Mouse (Mus musculus) liver, embryonic 13.5 days (tissue): Measurements from ENCODE around the gene Fig4. TPM values are rescaled to one million over a fixed set of nuclear protein-coding genes. Genes with fewer than 3 reads are reported as not detected.

Experiments
- ATAC-seq: fragments of 200-750 bp; cut with Nextera tagmentation; 2 replicates; pipeline ENCODE4 v1.8.0; 2017; ENCODE audit warnings: low read depth, mild to moderate bottlenecking, moderate number of reproducible peaks, moderate library complexity
- DNase-seq: peaks from one replicate; pipeline ENCODE4 v3.0.0; 2022
- H3K27ac ChIP-seq: fragments of 300-500 bp; sonication (generic); 2 replicates; pipeline ENCODE4 v1.5.1; 2015; ENCODE audit warnings: moderate library complexity, mild to moderate bottlenecking, inconsistent platforms
- H3K27me3 ChIP-seq: fragments of 300-500 bp; sonication (generic); 2 replicates; pipeline ENCODE4 v1.6.1; 2015; ENCODE audit warnings: mild to moderate bottlenecking, inconsistent platforms
- H3K36me3 ChIP-seq: fragments of 300-500 bp; sonication (generic); 2 replicates; pipeline ENCODE4 v1.6.1; 2015; ENCODE audit warnings: mild to moderate bottlenecking, inconsistent platforms
- H3K4me1 ChIP-seq: fragments of 300-500 bp; sonication (generic); replicated peaks from 2 replicates; pipeline ENCODE4 v1.6.1; 2015; ENCODE audit warnings: inconsistent platforms
- H3K4me2 ChIP-seq: fragments of 300-500 bp; sonication (generic); 2 replicates; pipeline ENCODE4 v1.6.1; 2015; ENCODE audit warnings: inconsistent platforms, mild to moderate bottlenecking, moderate library complexity
- H3K4me3 ChIP-seq: fragments of 300-500 bp; sonication (generic); replicated peaks from 2 replicates; pipeline ENCODE4 v1.5.1; 2015; ENCODE audit warnings: mild to moderate bottlenecking, inconsistent platforms
- H3K9ac ChIP-seq: fragments of 300-500 bp; sonication (generic); 2 replicates; pipeline ENCODE4 v1.6.1; 2015; ENCODE audit warnings: mild to moderate bottlenecking, inconsistent platforms
- H3K9me3 ChIP-seq: fragments of 300-500 bp; sonication (generic); replicated peaks from 2 replicates; pipeline ENCODE4 v1.6.1; 2016; ENCODE audit warnings: inconsistent platforms
- WGBS: fragments of 180-500 bp; shearing (Covaris S2); methylation state at CpG from one replicate; pipeline ENCODE4 v1.1.7; 2015; ENCODE audit not compliant: insufficient replicate concordance; 5-methylcytosine and 5-hydroxymethylcytosine counted together
- polyA plus RNA-seq: library from polyadenylated mRNA; unstranded; fragments of >200 nt; fragmentation: Nextera tagmentation; extraction: Ambion mirVana; gene quantifications from 2 replicates; pipeline ENCODE4 v1.2.1, GENCODE M21; 2015

Fig4 gene
- polyA plus RNA-seq, 1 experiment from 2014 or later, result 9.9 TPM

- no peak for DNase-seq
- H3K4me3 ChIP-seq, result no peak overlapping the region
- no peak overlapping the region for H3K9ac ChIP-seq
- 74% methylated on average over 2 of the region's 2 CpGs for WGBS
- no peak for ATAC-seq
- no peak overlapping the region for H3K4me2 ChIP-seq
- H3K27me3 ChIP-seq, result no peaks in the 10 kb centered on the region
- H3K4me1 ChIP-seq, result peaks cover 16% of the 10 kb centered on the region
- H3K27ac ChIP-seq, result no peak overlapping the region
- H3K36me3 ChIP-seq, result no peaks in the 10 kb centered on the region
- no peaks in the 10 kb centered on the region for H3K9me3 ChIP-seq
Observed at GRCm38 (mm10) chr10:41291021-41291420, 12.0 kb downstream of the Fig4 start.

GRCm38 (mm10) chr10:41288771-41289415 lies 14.2 kb downstream of the Fig4 start:
- Histone ChIP-seq H3K4me2 (0 out of 2 replicates have a peak overlapping the region, but pooled peaks have one; percentile 29), H3K9ac (no peak overlapping the region; the same call in 1 of the 2 replicates), H3K4me1 (peaks cover 6% of the 10 kb centered on the region), H3K4me3 (no peak overlapping the region), H3K9me3 (no peaks in the 10 kb centered on the region), H3K27me3 (no peaks in the 10 kb centered on the region), H3K36me3 (no peaks in the 10 kb centered on the region), H3K27ac (no peak overlapping the region)
- WGBS, result 37% methylated on average over 16 of the region's 16 CpGs
- ATAC-seq (peak; percentile 83), DNase-seq (peak; percentile 70)

- 64% methylated on average over 1 of the region's 1 CpGs for WGBS
- Histone ChIP-seq H3K4me3 (no peak overlapping the region), H3K36me3 (no peaks in the 10 kb centered on the region), H3K9ac (no peak overlapping the region), H3K4me1 (peaks cover 6% of the 10 kb centered on the region), H3K4me2 (no peak overlapping the region), H3K9me3 (no peaks in the 10 kb centered on the region), H3K27me3 (no peaks in the 10 kb centered on the region), H3K27ac (no peak overlapping the region)
- ATAC-seq (no peak), DNase-seq (no peak)
Observed at GRCm38 (mm10) chr10:41288074-41288473, 15.0 kb downstream of the Fig4 start.

- Histone ChIP-seq H3K27me3 (no peaks in the 10 kb centered on the region), H3K4me1 (peaks cover 6% of the 10 kb centered on the region), H3K4me2 (no peak overlapping the region), H3K27ac (no peak overlapping the region), H3K9me3 (no peaks in the 10 kb centered on the region), H3K4me3 (no peak overlapping the region), H3K36me3 (no peaks in the 10 kb centered on the region), H3K9ac (no peak overlapping the region)
- ATAC-seq (no peak), DNase-seq (no peak)
- 90% methylated on average over 3 of the region's 3 CpGs for WGBS
Observed at GRCm38 (mm10) chr10:41287618-41288017, 15.4 kb downstream of the Fig4 start.

- Histone ChIP-seq H3K4me3 (no peak overlapping the region), H3K27me3 (no peaks in the 10 kb centered on the region), H3K27ac (no peak overlapping the region), H3K36me3 (no peaks in the 10 kb centered on the region), H3K9me3 (no peaks in the 10 kb centered on the region), H3K4me2 (no peak overlapping the region), H3K9ac (no peak overlapping the region), H3K4me1 (no peaks in the 10 kb centered on the region)
- no peak for DNase-seq
- no peak for ATAC-seq
- WGBS, result 74% methylated on average over 2 of the region's 2 CpGs
Observed at GRCm38 (mm10) chr10:41282086-41282485, 21.0 kb downstream of the Fig4 start.

GRCm38 (mm10) chr10:41280796-41281195 lies 22.3 kb downstream of the Fig4 start:
- Histone ChIP-seq H3K9me3 (no peaks in the 10 kb centered on the region), H3K4me2 (no peak overlapping the region), H3K36me3 (no peaks in the 10 kb centered on the region), H3K27ac (no peak overlapping the region), H3K4me3 (no peak overlapping the region), H3K4me1 (no peaks in the 10 kb centered on the region), H3K27me3 (no peaks in the 10 kb centered on the region), H3K9ac (no peak overlapping the region)
- WGBS, result 77% methylated on average over 2 of the region's 2 CpGs
- DNase-seq (no peak), ATAC-seq (no peak)

GRCm38 (mm10) chr10:41280177-41280576 lies 22.9 kb downstream of the Fig4 start:
- Histone ChIP-seq H3K27ac (no peak overlapping the region), H3K4me2 (no peak overlapping the region), H3K36me3 (no peaks in the 10 kb centered on the region), H3K4me3 (no peak overlapping the region), H3K4me1 (no peaks in the 10 kb centered on the region), H3K27me3 (no peaks in the 10 kb centered on the region), H3K9me3 (no peaks in the 10 kb centered on the region), H3K9ac (no peak overlapping the region)
- WGBS, result 65% methylated on average over 6 of the region's 6 CpGs
- no peak for DNase-seq
- no peak for ATAC-seq

GRCm38 (mm10) chr10:41278808-41279207 lies 24.3 kb downstream of the Fig4 start:
- ATAC-seq, result no peak
- no peak overlapping the region for H3K4me2 ChIP-seq
- no peaks in the 10 kb centered on the region for H3K27me3 ChIP-seq
- H3K4me3 ChIP-seq, result no peak overlapping the region
- 91% methylated on average over 1 of the region's 1 CpGs for WGBS
- no peaks in the 10 kb centered on the region for H3K4me1 ChIP-seq
- no peak for DNase-seq
- no peak overlapping the region for H3K9ac ChIP-seq
- no peaks in the 10 kb centered on the region for H3K36me3 ChIP-seq
- H3K27ac ChIP-seq, result no peak overlapping the region
- H3K9me3 ChIP-seq, result no peaks in the 10 kb centered on the region

GRCm38 (mm10) chr10:41274871-41275270 lies 28.2 kb downstream of the Fig4 start:
- DNase-seq (no peak), ATAC-seq (no peak)
- H3K4me2 ChIP-seq, result no peak overlapping the region
- no peaks in the 10 kb centered on the region for H3K27me3 ChIP-seq
- H3K4me1 ChIP-seq, result no peaks in the 10 kb centered on the region
- H3K36me3 ChIP-seq, result no peaks in the 10 kb centered on the region
- 78% methylated on average over 1 of the region's 1 CpGs for WGBS
- H3K27ac ChIP-seq, result no peak overlapping the region
- H3K9ac ChIP-seq, result no peak overlapping the region
- H3K4me3 ChIP-seq, result no peak overlapping the region
- H3K9me3 ChIP-seq, result no peaks in the 10 kb centered on the region

- H3K27ac ChIP-seq, result no peak overlapping the region
- H3K9ac ChIP-seq, result no peak overlapping the region
- H3K4me2 ChIP-seq, result no peak overlapping the region
- H3K4me3 ChIP-seq, result no peak overlapping the region
- H3K27me3 ChIP-seq, result no peaks in the 10 kb centered on the region
- H3K36me3 ChIP-seq, result no peaks in the 10 kb centered on the region
- DNase-seq (no peak), ATAC-seq (no peak)
- H3K4me1 ChIP-seq, result no peaks in the 10 kb centered on the region
- 54% methylated on average over 7 of the region's 7 CpGs for WGBS
- no peaks in the 10 kb centered on the region for H3K9me3 ChIP-seq
Observed at GRCm38 (mm10) chr10:41271860-41272259, 31.2 kb downstream of the Fig4 start.

GRCm38 (mm10) chr10:41261889-41262288 lies 41.2 kb downstream of the Fig4 start:
- H3K36me3 ChIP-seq, result peaks cover 13% of the 10 kb centered on the region
- peak overlapping the region; percentile 56; the same call in 1 of the 2 replicates for H3K9ac ChIP-seq
- H3K27me3 ChIP-seq, result no peaks in the 10 kb centered on the region
- peak overlapping the region; percentile 75 for H3K27ac ChIP-seq
- no peak overlapping the region for H3K4me3 ChIP-seq
- H3K4me1 ChIP-seq, result peaks cover 35% of the 10 kb centered on the region
- peak; percentile 79 for ATAC-seq
- 0 out of 2 replicates have a peak, but pooled peaks cover 3% of the 10 kb centered on the region for H3K9me3 ChIP-seq
- peak; percentile 37 for DNase-seq
- no peak overlapping the region for H3K4me2 ChIP-seq

GRCm38 (mm10) chr10:41261218-41261617 lies 41.8 kb downstream of the Fig4 start:
- H3K9me3 ChIP-seq, result 0 out of 2 replicates have a peak, but pooled peaks cover 3% of the 10 kb centered on the region
- peak overlapping the region; percentile 75 for H3K27ac ChIP-seq
- H3K36me3 ChIP-seq, result peaks cover 13% of the 10 kb centered on the region
- no peak overlapping the region for H3K4me2 ChIP-seq
- peak overlapping the region; percentile 56 for H3K9ac ChIP-seq
- H3K4me1 ChIP-seq, result peaks cover 35% of the 10 kb centered on the region
- no peak overlapping the region for H3K4me3 ChIP-seq
- 20% methylated on average over 1 of the region's 1 CpGs for WGBS
- DNase-seq, result no peak
- no peaks in the 10 kb centered on the region for H3K27me3 ChIP-seq
- peak; percentile 78 for ATAC-seq
